Mouse (Mus musculus) kidney, adult 9 months (tissue): ENCODE data around the gene Styxl1.
A peak's percentile ranks its signal among the peaks of the same experiment; 100 is the strongest.

Source experiments
- DNase-seq: peaks from one replicate; pipeline ENCODE4 v3.0.0; 2022

The Styxl1 gene

GRCm38 (mm10) chr5:135724536-135725322 lies 53.5 kb downstream of the Styxl1 start:
- no peak for DNase-seq

- DNase-seq, result peak; percentile 78
These were observed 54.9 kb downstream of the Styxl1 start for GRCm38 (mm10) chr5:135723165-135723751.

- DNase-seq, result peak; percentile 59
These were observed 56.1 kb downstream of the Styxl1 start for GRCm38 (mm10) chr5:135722121-135722520.

- no peak for DNase-seq
These were observed 57.1 kb downstream of the Styxl1 start for GRCm38 (mm10) chr5:135721076-135721475.

GRCm38 (mm10) chr5:135720121-135720520 lies 58.1 kb downstream of the Styxl1 start:
- peak; percentile 39 for DNase-seq

DNA sequence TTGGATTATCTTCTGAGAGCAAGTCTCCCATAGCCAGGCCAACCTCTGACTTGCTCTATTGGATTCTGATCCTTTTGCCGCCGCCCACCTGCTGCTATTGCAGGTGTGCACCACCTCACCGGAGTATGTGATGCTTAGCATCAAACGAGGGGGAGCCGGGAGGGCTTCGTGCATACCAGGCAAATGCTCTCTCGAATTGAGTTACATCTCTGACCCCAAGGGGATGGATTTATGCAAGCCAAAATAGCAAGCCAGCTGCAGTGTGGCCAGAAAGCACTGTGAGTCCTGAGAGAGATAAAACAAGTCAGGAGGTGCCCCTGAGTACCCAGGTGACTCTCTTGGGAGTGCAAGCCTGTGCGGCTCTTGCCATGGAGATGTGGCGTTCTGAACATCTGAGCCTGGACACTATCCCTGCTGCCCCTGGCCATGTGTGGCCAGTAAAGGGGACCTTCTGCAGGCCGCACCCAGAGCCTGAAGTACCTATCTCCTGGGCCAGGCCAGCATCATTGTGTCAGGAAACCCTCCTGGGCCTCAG lies 58.5 kb downstream of the Styxl1 start:
- no peak for DNase-seq

- no peak for DNase-seq
These were observed 62.6 kb downstream of the Styxl1 start for GRCm38 (mm10) chr5:135715624-135716023.

- peak; percentile 82 for DNase-seq
These were observed 64.6 kb downstream of the Styxl1 start for GRCm38 (mm10) chr5:135713441-135714218.

GRCm38 (mm10) chr5:135712803-135713202 lies 65.4 kb downstream of the Styxl1 start:
- no peak for DNase-seq

- peak; percentile 91 for DNase-seq
These were observed 66.4 kb downstream of the Styxl1 start for GRCm38 (mm10) chr5:135711582-135712355.

GRCm38 (mm10) chr5:135710599-135711214 lies 67.5 kb downstream of the Styxl1 start:
- DNase-seq, result peak; percentile 41

- no peak for DNase-seq
These were observed 68.5 kb downstream of the Styxl1 start for GRCm38 (mm10) chr5:135709716-135710115.

DNA sequence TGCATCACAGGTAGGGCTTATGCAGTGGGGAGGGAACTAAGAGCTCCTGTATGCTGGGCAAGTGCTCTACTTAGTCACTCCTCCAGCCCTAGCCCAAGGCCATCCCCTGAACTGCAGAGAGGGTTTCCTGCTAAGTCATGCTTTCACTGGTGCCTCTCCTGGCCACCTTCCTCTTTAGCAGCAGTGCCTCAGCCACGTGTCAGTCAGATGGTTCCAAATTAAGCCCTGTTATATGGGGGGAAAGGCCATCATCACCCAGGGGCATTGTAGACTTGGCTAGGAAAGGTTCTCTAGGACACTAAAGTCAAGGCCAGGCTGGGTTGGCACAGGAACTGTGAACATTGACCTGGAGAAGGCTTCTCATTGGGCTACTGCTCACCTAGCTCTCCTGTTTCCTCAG lies 70.3 kb downstream of the Styxl1 start:
- peak; percentile 97 for DNase-seq

DNA sequence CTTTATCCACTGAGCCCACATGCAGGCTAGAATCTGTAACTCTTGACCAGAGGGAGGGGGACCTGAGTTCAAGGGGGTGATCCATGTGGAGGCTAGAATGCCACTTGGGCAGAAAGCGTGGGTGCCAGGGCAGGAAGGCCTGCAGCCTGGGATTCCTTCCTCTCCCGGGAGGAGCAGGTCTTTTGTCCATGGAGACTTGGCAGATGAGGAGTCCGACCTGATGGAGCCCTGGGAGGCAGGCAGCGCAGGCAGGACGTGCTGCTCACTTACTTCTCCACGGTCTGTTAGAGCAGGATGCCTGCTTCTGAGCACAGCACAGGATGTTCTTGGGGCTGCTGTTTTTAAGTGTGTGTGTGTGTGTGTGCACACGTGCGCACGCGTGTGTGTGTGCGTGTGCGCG lies 71.1 kb downstream of the Styxl1 start:
- DNase-seq, result peak; percentile 51

DNA sequence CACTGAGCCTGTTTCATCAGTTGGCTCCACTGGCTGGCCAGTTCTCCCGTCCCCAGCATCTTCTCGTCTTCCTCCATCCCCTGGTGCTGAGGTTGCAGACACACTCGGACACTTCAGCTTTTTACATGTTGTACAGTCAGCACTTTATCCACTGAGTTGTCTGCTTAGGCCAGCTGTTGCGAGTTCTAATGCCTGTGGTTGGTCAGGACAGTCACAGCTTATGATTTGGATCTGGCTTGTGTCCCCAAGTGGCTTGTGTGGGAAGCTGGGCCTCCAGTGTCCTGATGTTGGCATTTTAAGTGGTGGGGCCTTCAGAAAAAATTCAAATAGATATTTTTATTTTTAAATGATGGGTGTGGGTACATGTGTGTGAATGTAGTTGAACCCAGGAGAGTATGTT lies 72.8 kb downstream of the Styxl1 start:
- no peak for DNase-seq

- DNase-seq, result no peak
These were observed 74.8 kb downstream of the Styxl1 start for GRCm38 (mm10) chr5:135703431-135703830.

DNA sequence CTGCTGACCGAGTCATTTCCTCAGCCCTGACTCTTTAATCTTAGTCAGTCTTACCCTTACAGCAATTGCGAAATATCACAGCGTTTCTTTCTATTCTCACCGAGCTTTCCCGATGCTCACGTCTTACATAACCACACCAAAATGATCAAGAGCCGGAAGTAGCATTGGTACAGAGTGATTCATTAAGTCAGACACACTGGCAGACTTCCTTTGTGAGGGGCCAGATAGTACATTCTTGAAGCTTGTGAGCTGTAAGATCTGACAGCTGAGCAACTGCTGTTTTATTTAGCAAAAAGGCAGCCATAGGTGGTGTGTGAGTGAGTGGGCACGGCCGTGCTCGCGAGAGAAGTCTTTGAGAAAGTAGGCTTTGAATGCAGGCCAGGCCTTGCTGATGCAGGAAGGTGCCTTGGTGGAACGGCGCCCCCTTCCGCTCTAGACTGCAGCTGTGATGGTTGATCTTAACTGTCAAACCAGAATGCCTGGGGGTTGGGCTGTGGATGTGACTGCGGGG lies 75.4 kb downstream of the Styxl1 start:
- DNase-seq, result peak; percentile 57

DNA sequence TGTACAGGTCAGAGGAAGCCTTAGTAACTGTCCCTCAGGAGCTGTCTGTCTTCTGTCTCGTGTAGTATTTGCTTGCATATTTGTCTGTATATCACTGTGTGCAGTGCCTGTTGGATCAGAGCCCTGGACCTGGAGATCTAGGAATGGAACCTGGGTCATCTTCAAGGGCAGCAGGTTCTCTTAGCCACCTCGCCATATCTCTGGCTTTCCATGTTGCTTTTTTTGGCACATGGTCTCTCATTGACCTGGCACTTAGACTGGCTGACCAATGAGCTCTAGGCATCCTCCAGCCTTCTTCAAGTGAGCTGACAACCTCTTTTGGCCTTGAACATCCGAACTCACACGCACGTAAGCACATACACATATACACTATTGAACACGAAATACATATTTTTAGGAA lies 76.0 kb downstream of the Styxl1 start:
- no peak for DNase-seq

DNA sequence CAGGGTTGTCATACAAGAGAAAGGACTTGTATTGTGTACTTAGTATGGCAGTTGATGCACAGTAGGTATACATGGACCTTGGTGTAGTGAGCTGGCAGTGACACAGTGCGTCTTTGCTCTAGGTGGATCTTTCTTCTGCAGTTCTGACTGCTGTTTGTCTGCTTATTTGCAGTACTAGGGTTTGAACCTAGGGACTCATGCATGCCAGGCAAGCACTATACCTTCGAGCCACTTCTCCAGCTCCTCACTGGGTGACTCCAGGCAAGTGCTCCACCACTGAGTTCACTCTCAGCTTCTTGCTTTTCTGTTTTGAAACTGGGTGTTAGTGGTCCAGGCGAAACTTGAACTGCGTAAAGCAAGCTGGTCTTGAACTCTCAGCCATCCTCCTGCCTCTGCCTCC lies 76.6 kb downstream of the Styxl1 start:
- no peak for DNase-seq

GRCm38 (mm10) chr5:135697711-135698111 lies 80.5 kb downstream of the Styxl1 start:
- no peak for DNase-seq
